Mouse (Mus musculus): ENCODE measurements around the gene Rab7b. TPM values are rescaled to one million over a fixed set of nuclear protein-coding genes. Genes with fewer than 3 reads are reported as not detected.

Rab7b gene
- polyA plus RNA-seq, 1 experiment: 4.8 TPM

GRCm38 (mm10) chr1:131745391-131745790 lies 56.9 kb downstream of the Rab7b start:
- Histone ChIP-seq H3K27ac (ENCODE audit: insufficient read depth, low read length) (no peak overlapping the region), H3K4me3 (replicated peaks; ENCODE audit: insufficient read depth, low read depth, low read length) (no peak overlapping the region), H3K27me3 (ENCODE audit: control insufficient read depth, insufficient read depth, low read length) (no peaks in the 10 kb centered on the region), H3K4me1 (ENCODE audit: control insufficient read depth, insufficient read depth, low read length) (no peaks in the 10 kb centered on the region)
- no peak for DNase-seq
- WGBS: 82% methylated on average over 5 of the region's 5 CpGs
- TF ChIP-seq POLR2A (IDR thresholded peaks at IDR 0.05; ENCODE audit: borderline replicate concordance, insufficient read depth, low read length) (no peak), CTCF (IDR thresholded peaks at IDR 0.05; ENCODE audit: borderline replicate concordance, insufficient read depth, low read depth, low read length) (no peak)

- DNase-seq: no peak
- Histone ChIP-seq H3K27me3 (ENCODE audit: control insufficient read depth, insufficient read depth, low read length) (no peaks in the 10 kb centered on the region), H3K27ac (ENCODE audit: insufficient read depth, low read length) (no peak overlapping the region), H3K4me3 (replicated peaks; ENCODE audit: insufficient read depth, low read depth, low read length) (no peak overlapping the region), H3K4me1 (ENCODE audit: control insufficient read depth, insufficient read depth, low read length) (peaks cover 20% of the 10 kb centered on the region)
- TF ChIP-seq CTCF (IDR thresholded peaks at IDR 0.05; ENCODE audit: borderline replicate concordance, insufficient read depth, low read depth, low read length) (no peak), POLR2A (IDR thresholded peaks at IDR 0.05; ENCODE audit: borderline replicate concordance, insufficient read depth, low read length) (no peak)
- WGBS: 92% methylated on average over 2 of the region's 2 CpGs
These were observed 59.3 kb downstream of the Rab7b start for GRCm38 (mm10) chr1:131747761-131748160.

GRCm38 (mm10) chr1:131748636-131749035 lies 60.1 kb downstream of the Rab7b start:
- Histone ChIP-seq H3K27me3 (ENCODE audit: control insufficient read depth, insufficient read depth, low read length) (no peaks in the 10 kb centered on the region), H3K4me1 (ENCODE audit: control insufficient read depth, insufficient read depth, low read length) (peaks cover 22% of the 10 kb centered on the region), H3K4me3 (replicated peaks; ENCODE audit: insufficient read depth, low read depth, low read length) (no peak overlapping the region), H3K27ac (ENCODE audit: insufficient read depth, low read length) (no peak overlapping the region)
- DNase-seq: no peak
- no peak for TF ChIP-seq CTCF (IDR thresholded peaks at IDR 0.05; ENCODE audit: borderline replicate concordance, insufficient read depth, low read depth, low read length)
- no peak for TF ChIP-seq POLR2A (IDR thresholded peaks at IDR 0.05; ENCODE audit: borderline replicate concordance, insufficient read depth, low read length)
- WGBS: 68% methylated on average over 2 of the region's 2 CpGs

- no peak for TF ChIP-seq POLR2A (IDR thresholded peaks at IDR 0.05; ENCODE audit: borderline replicate concordance, insufficient read depth, low read length)
- TF ChIP-seq CTCF (IDR thresholded peaks at IDR 0.05; ENCODE audit: borderline replicate concordance, insufficient read depth, low read depth, low read length): no peak
- 85% methylated on average over 15 of the region's 15 CpGs for WGBS
- H3K27ac ChIP-seq (ENCODE audit: insufficient read depth, low read length): no peak overlapping the region
- no peak for DNase-seq
- H3K27me3 ChIP-seq (ENCODE audit: control insufficient read depth, insufficient read depth, low read length): no peaks in the 10 kb centered on the region
- peaks cover 22% of the 10 kb centered on the region for H3K4me1 ChIP-seq (ENCODE audit: control insufficient read depth, insufficient read depth, low read length)
- H3K4me3 ChIP-seq (replicated peaks; ENCODE audit: insufficient read depth, low read depth, low read length): no peak overlapping the region
These were observed 61.4 kb downstream of the Rab7b start for GRCm38 (mm10) chr1:131749706-131750545.

GRCm38 (mm10) chr1:131751181-131751890 lies 62.8 kb downstream of the Rab7b start:
- H3K27ac ChIP-seq (ENCODE audit: insufficient read depth, low read length): no peak overlapping the region
- no peaks in the 10 kb centered on the region for H3K27me3 ChIP-seq (ENCODE audit: control insufficient read depth, insufficient read depth, low read length)
- TF ChIP-seq CTCF (IDR thresholded peaks at IDR 0.05; ENCODE audit: borderline replicate concordance, insufficient read depth, low read depth, low read length): no peak
- no peak for TF ChIP-seq POLR2A (IDR thresholded peaks at IDR 0.05; ENCODE audit: borderline replicate concordance, insufficient read depth, low read length)
- 42% methylated on average over 3 of the region's 3 CpGs for WGBS
- peaks cover 22% of the 10 kb centered on the region for H3K4me1 ChIP-seq (ENCODE audit: control insufficient read depth, insufficient read depth, low read length)
- DNase-seq: no peak
- no peak overlapping the region for H3K4me3 ChIP-seq (replicated peaks; ENCODE audit: insufficient read depth, low read depth, low read length)

GRCm38 (mm10) chr1:131751891-131752311 lies 63.4 kb downstream of the Rab7b start:
- WGBS: 6% methylated on average over 10 of the region's 10 CpGs
- peak; percentile 70 to 83 for DNase-seq
- Histone ChIP-seq H3K4me1 (ENCODE audit: control insufficient read depth, insufficient read depth, low read length) (peaks cover 22% of the 10 kb centered on the region), H3K27me3 (ENCODE audit: control insufficient read depth, insufficient read depth, low read length) (no peaks in the 10 kb centered on the region), H3K4me3 (replicated peaks; ENCODE audit: insufficient read depth, low read depth, low read length) (no peak overlapping the region), H3K27ac (ENCODE audit: insufficient read depth, low read length) (no peak overlapping the region)
- no peak for TF ChIP-seq CTCF (IDR thresholded peaks at IDR 0.05; ENCODE audit: borderline replicate concordance, insufficient read depth, low read depth, low read length)
- no peak for TF ChIP-seq POLR2A (IDR thresholded peaks at IDR 0.05; ENCODE audit: borderline replicate concordance, insufficient read depth, low read length)

GRCm38 (mm10) chr1:131754212-131754829 lies 65.8 kb downstream of the Rab7b start:
- DNase-seq: no peak
- 88% methylated on average over 3 of the region's 3 CpGs for WGBS
- H3K4me1 ChIP-seq (ENCODE audit: control insufficient read depth, insufficient read depth, low read length): peaks cover 22% of the 10 kb centered on the region
- no peak for TF ChIP-seq POLR2A (IDR thresholded peaks at IDR 0.05; ENCODE audit: borderline replicate concordance, insufficient read depth, low read length)
- TF ChIP-seq CTCF (IDR thresholded peaks at IDR 0.05; ENCODE audit: borderline replicate concordance, insufficient read depth, low read depth, low read length): no peak
- H3K27me3 ChIP-seq (ENCODE audit: control insufficient read depth, insufficient read depth, low read length): no peaks in the 10 kb centered on the region
- H3K27ac ChIP-seq (ENCODE audit: insufficient read depth, low read length): no peak overlapping the region
- H3K4me3 ChIP-seq (replicated peaks; ENCODE audit: insufficient read depth, low read depth, low read length): no peak overlapping the region
